Comparison of ENCODE assay signal across 4 mouse cellular contexts in the genomic region with DNA sequence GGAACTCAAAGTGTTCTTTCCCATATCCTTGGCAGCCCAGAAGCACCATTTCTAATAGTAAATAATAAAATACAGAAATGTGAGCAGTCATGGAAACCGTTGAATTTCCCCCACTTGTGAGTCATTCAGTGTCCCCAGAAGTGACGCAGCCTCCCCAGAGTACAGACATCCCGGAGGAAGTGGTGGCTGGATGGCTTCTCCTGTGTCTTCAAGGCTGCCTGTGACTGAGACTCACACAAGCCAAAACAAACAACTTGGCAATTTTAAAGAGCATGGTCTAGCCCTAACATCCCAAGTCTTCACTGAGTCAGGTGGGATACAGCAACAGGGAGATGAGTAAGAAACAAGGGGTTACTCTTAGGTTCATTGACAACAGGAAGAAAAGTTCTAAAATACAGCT.
"Had no signal": no experiment of that assay in that cellular context is flagged by ENCODE, and none has a peak within 500 bp of the region (broad histone marks: within the 10 kb centered on the region; RNA-seq: fewer than 3 reads in every experiment).

No protein-coding gene starts in this region.

- DNase-seq: kidney, postnatal 10 days; left cerebral cortex, postnatal 4 days; lung, adult 18-20 months; midbrain, embryonic 14.5 days had no signal
